ENCODE assay signal across 1 mouse cellular context in genomic region chr5:115280050-115280687, GRCm38 (mm10).
TF ChIP-seq lines count a peak whose summit lies in the region.

No protein-coding gene starts in this region.

TF ChIP-seq in CH12.LX, 34 proteins besides CTCF, POLR2A, EP300 and RAD21 (continued from another document):
- no peak for TF ChIP-seq PAX5 (IDR thresholded peaks at IDR 0.05; ENCODE audit: low read length)
- no peak for TF ChIP-seq NRF1 (IDR thresholded peaks at IDR 0.05; ENCODE audit: low read depth, low read length)
- no peak for TF ChIP-seq USF2 (conservative IDR thresholded peaks at IDR 0.05; ENCODE audit: low read depth, low read length)
- no peak for TF ChIP-seq ZNF384 (IDR thresholded peaks at IDR 0.05; ENCODE audit: low read depth, low read length)
- TF ChIP-seq POLR2AphosphoS2 (IDR thresholded peaks at IDR 0.05; ENCODE audit: low read depth, low read length): no peak
- no peak for TF ChIP-seq BHLHE40 (IDR thresholded peaks at IDR 0.05; ENCODE audit: low read depth, low read length)
- no peak for TF ChIP-seq TCF12 (IDR thresholded peaks at IDR 0.05; ENCODE audit: low read depth, low read length)
- no peak for TF ChIP-seq JUND (conservative IDR thresholded peaks at IDR 0.05; ENCODE audit: low read depth, low read length)
- TF ChIP-seq NELFE (IDR thresholded peaks at IDR 0.05; ENCODE audit: low read depth, low read length): no peak
